In the genomic region with DNA sequence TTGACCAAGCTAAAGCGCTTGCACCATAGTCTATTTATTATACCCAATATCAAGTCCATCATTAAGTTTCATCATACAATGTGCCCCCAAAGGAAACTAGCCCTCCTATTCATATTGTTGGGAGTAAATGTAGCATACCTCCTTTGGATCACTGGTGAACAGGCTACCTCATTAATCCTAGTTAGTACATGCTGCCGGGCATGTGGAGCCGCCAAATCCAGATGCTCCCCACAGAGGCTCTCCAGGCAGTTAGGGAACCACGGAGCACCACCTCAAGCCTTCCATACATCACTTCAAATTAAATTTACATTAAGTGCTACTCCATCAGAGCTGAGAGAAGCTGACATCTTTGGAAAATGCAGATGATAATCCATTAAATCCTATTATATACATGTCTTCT, we compare ENCODE assay signal across 23 mouse cellular contexts.
A peak's percentile ranks its signal among the peaks of the same experiment; 100 is the strongest.
DNase-seq lines count a peak whose midpoint lies in the region; ATAC-seq and TF ChIP-seq lines count a peak whose summit lies in the region.
"Had no signal": no experiment of that assay in that cellular context is flagged by ENCODE, and none has a peak within 500 bp of the region (broad histone marks: within the 10 kb centered on the region; RNA-seq: fewer than 3 reads in every experiment).

No protein-coding gene starts in this region.

- no peaks in the 10 kb centered on the region for H3K36me3 ChIP-seq in hindbrain, embryonic 11.5 days (ENCODE audit: control insufficient read depth, insufficient read depth, low read length)
- no peaks in the 10 kb centered on the region for H3K36me3 ChIP-seq in hindbrain, postnatal 0 days (ENCODE audit: insufficient read depth, low read length)
- no peaks in the 10 kb centered on the region for H3K36me3 ChIP-seq in neural tube, embryonic 12.5 days
- H3K36me3 ChIP-seq: limb, embryonic 15.5 days; lung, embryonic 15.5 days had no signal

- peaks cover 6% of the 10 kb centered on the region; the same call in 1 of the 2 replicates for H3K4me1 ChIP-seq in hindbrain, embryonic 11.5 days (replicated peaks; ENCODE audit: control insufficient read depth, insufficient read depth, low read length)
- H3K4me1 ChIP-seq in hindbrain, postnatal 0 days (ENCODE audit: insufficient read depth, low read length): no peaks in the 10 kb centered on the region
- H3K4me1 ChIP-seq in neural tube, embryonic 12.5 days: peaks cover 19% of the 10 kb centered on the region

- H3K9me3 ChIP-seq in hindbrain, embryonic 11.5 days (ENCODE audit: control insufficient read depth, low read length): no peaks in the 10 kb centered on the region
- H3K9me3 ChIP-seq in hindbrain, postnatal 0 days (ENCODE audit: low read length): no peaks in the 10 kb centered on the region
- H3K9me3 ChIP-seq in neural tube, embryonic 12.5 days: no peaks in the 10 kb centered on the region
- H3K9me3 ChIP-seq: forebrain, embryonic 13.5 days; limb, embryonic 15.5 days; lung, embryonic 15.5 days had no signal

- TF ChIP-seq CTCF in hindbrain, postnatal 0 days (IDR thresholded peaks at IDR 0.05; ENCODE audit: low read depth): no peak

- no peak overlapping the region for H3K4me3 ChIP-seq in hindbrain, embryonic 11.5 days (ENCODE audit: low read depth, low read length)
- no peak overlapping the region for H3K4me3 ChIP-seq in hindbrain, postnatal 0 days (ENCODE audit: low read length)
- no peak overlapping the region for H3K4me3 ChIP-seq in neural tube, embryonic 12.5 days
- H3K4me3 ChIP-seq: forebrain, embryonic 13.5 days; heart, adult 2 months; limb, embryonic 15.5 days; lung, embryonic 15.5 days had no signal

- intact Hi-C loops in heart, postnatal 36 days (cut with DNase I): no loop called here

- H3K4me2 ChIP-seq in hindbrain, embryonic 11.5 days (replicated peaks; ENCODE audit: low read depth, low read length): no peak overlapping the region
- no peak overlapping the region for H3K4me2 ChIP-seq in hindbrain, postnatal 0 days (ENCODE audit: low read depth, low read length)
- H3K4me2 ChIP-seq in neural tube, embryonic 12.5 days (replicated peaks): no peak overlapping the region
- H3K4me2 ChIP-seq: limb, embryonic 15.5 days; lung, embryonic 15.5 days had no signal

- ATAC-seq in hindbrain, embryonic 11.5 days (ENCODE audit: low FRiP score): peak; percentile 66
- no peak for ATAC-seq in hindbrain, postnatal 0 days
- peak; percentile 63 for ATAC-seq in neural tube, embryonic 12.5 days (ENCODE audit: low FRiP score, low read depth)
- ATAC-seq: intestine, postnatal 0 days had no signal

- peak; percentile 45 for DNase-seq in embryo, embryonic 10.5 days (ENCODE audit: low spot score)
- no peak for DNase-seq in embryo, embryonic 9.5 days (ENCODE audit: extremely low spot score)
- DNase-seq in hindbrain, embryonic 11.5 days (ENCODE audit: low spot score): peak; percentile 48
- no peak for DNase-seq in hindbrain, postnatal 0 days (ENCODE audit: low spot score)
- no peak for DNase-seq in neural tube, embryonic 10.5 days (ENCODE audit: extremely low spot score, low spot score)
- DNase-seq in heart, postnatal 36 days: no peak
- DNase-seq: adrenal gland, postnatal 10 days; cerebellum, adult 2 months; cerebellum, postnatal 25 days; gastrocnemius, postnatal 25 days; heart, adult 2 months; kidney, postnatal 25 days; lung, postnatal 4 days; right cerebral cortex, postnatal 14 days; thymus, adult 2 months; thymus, postnatal 4 days had no signal

- H3K9ac ChIP-seq in hindbrain, embryonic 11.5 days (ENCODE audit: low read depth, low read length): no peak overlapping the region
- H3K9ac ChIP-seq in hindbrain, postnatal 0 days (replicated peaks; ENCODE audit: low read length): no peak overlapping the region
- H3K9ac ChIP-seq in neural tube, embryonic 12.5 days: no peak overlapping the region
- H3K9ac ChIP-seq: forebrain, embryonic 13.5 days; limb, embryonic 15.5 days; liver, embryonic 14.5 days; lung, embryonic 15.5 days had no signal

- peaks cover 34% of the 10 kb centered on the region for H3K27me3 ChIP-seq in hindbrain, embryonic 11.5 days (ENCODE audit: control insufficient read depth, insufficient read depth, low read length)
- H3K27me3 ChIP-seq in hindbrain, postnatal 0 days (ENCODE audit: insufficient read depth, low read length): peaks cover 19% of the 10 kb centered on the region; the same call in 1 of the 2 replicates
- peaks cover 43% of the 10 kb centered on the region for H3K27me3 ChIP-seq in neural tube, embryonic 12.5 days (replicated peaks)

- no peak overlapping the region for H3K27ac ChIP-seq in hindbrain, embryonic 11.5 days (ENCODE audit: low read depth, low read length)
- H3K27ac ChIP-seq in hindbrain, postnatal 0 days: no peak overlapping the region
- H3K27ac ChIP-seq in neural tube, embryonic 12.5 days: no peak overlapping the region
- H3K27ac ChIP-seq: forebrain, embryonic 13.5 days; heart, adult 2 months; limb, embryonic 15.5 days; liver, embryonic 14.5 days; lung, embryonic 15.5 days; stomach, postnatal 0 days had no signal

- WGBS in hindbrain, embryonic 11.5 days: 25% methylated on average over 4 of the region's 4 CpGs
- WGBS in hindbrain, postnatal 0 days: 33% methylated on average over 4 of the region's 4 CpGs
- WGBS in neural tube, embryonic 12.5 days: 17% methylated on average over 4 of the region's 4 CpGs

Comparison
In these comparisons a context has a peak if more than half of its experiments do, and no peak if none do; other contexts are left out.
1. DNase-seq: peak in embryo, embryonic 10.5 days (single experiment) and hindbrain, embryonic 11.5 days (single experiment); none in embryo, embryonic 9.5 days (single experiment), hindbrain, postnatal 0 days (single experiment), neural tube, embryonic 10.5 days (single experiment) and heart, postnatal 36 days (0 of 2).